Mouse (Mus musculus) liver, embryonic 14.5 days (tissue): ENCODE measurements at regions not wholly inside any gene's neighbourhood (a gene's known extent, or its start where the extent isn't known, plus 50 kb on each side); places are given as distances from the start of the nearest gene placed in this dataset.

Source experiments
- ATAC-seq: fragments of 200-750 bp; cut with Nextera tagmentation; 2 replicates; pipeline ENCODE4 v1.8.0; 2017; ENCODE audit warnings: moderate number of reproducible peaks, mild to moderate bottlenecking, moderate library complexity; ENCODE audit not compliant: insufficient read depth
- DNase-seq, 3 experiments: peaks; one replicate each; pipeline ENCODE4 v3.0.0-alpha.2; 2012 to 2013; ENCODE audit warnings: low read depth in 3 of 3, low spot score in 3 of 3
- H3K27ac ChIP-seq: fragments of 300-500 bp; sonication (generic); 2 replicates; pipeline ENCODE4 v1.5.1; 2014; ENCODE audit warnings: moderate library complexity, mild to moderate bottlenecking, control low read depth, inconsistent platforms
- H3K27me3 ChIP-seq: fragments of 300-500 bp; sonication (generic); 2 replicates; pipeline ENCODE4 v1.6.1; 2014; ENCODE audit warnings: mild to moderate bottlenecking, low read length, moderate library complexity; ENCODE audit not compliant: control insufficient read depth, insufficient read depth
- H3K36me3 ChIP-seq: fragments of 300-500 bp; sonication (generic); replicated peaks from 2 replicates; pipeline ENCODE4 v1.6.1; 2014; ENCODE audit warnings: low read depth; ENCODE audit not compliant: control insufficient read depth, insufficient read depth
- H3K4me1 ChIP-seq, 2 experiments: fragments of 200-500 bp in 1 of 2; fragments of 300-500 bp in 1 of 2; sonication (generic) in 1 of 2; replicated peaks; 2 replicates each; pipeline ENCODE4 v1.6.1; 2012 to 2014; ENCODE audit warnings: antibody characterized with exemption in 1 of 2, inconsistent platforms in 1 of 2, low read length in 1 of 2; ENCODE audit not compliant: control insufficient read depth in 2 of 2, insufficient read depth in 2 of 2
- H3K4me2 ChIP-seq: fragments of 300-500 bp; sonication (generic); 2 replicates; pipeline ENCODE4 v1.6.1; 2014; ENCODE audit warnings: low read depth, mild to moderate bottlenecking, control low read depth, moderate library complexity
- H3K4me3 ChIP-seq, 2 experiments: fragments of 200-500 bp in 1 of 2; fragments of 300-500 bp in 1 of 2; sonication (generic) in 1 of 2; 2 replicates each; pipeline ENCODE4 v1.5.1; 2012 to 2014; ENCODE audit warnings: low read depth in 2 of 2, low read length in 2 of 2, mild to moderate bottlenecking in 2 of 2, control low read depth in 1 of 2, inconsistent platforms in 1 of 2, moderate library complexity in 1 of 2; ENCODE audit not compliant: insufficient read depth in 1 of 2
- H3K9ac ChIP-seq: fragments of 300-500 bp; sonication (generic); replicated peaks from 2 replicates; pipeline ENCODE4 v1.6.1; 2014; ENCODE audit warnings: mild to moderate bottlenecking, control low read depth, moderate library complexity
- H3K9me3 ChIP-seq: fragments of 300-500 bp; sonication (generic); 2 replicates; pipeline ENCODE4 v1.6.1; 2016; ENCODE audit warnings: low read length, mixed read lengths; ENCODE audit not compliant: control insufficient read depth
- CTCF ChIP-seq: IDR thresholded peaks from 2 replicates; pipeline ENCODE4 v1.5.1; 2016; ENCODE audit warnings: antibody characterized with exemption, low read depth, control low read depth
- EP300 ChIP-seq: IDR thresholded peaks from 2 replicates; pipeline ENCODE4 v1.6.1; 2016; ENCODE audit warnings: antibody characterized with exemption, low read depth
- WGBS: fragments of 180-500 bp; shearing (Covaris S2); extraction: QIAGEN DNeasy Blood & Tissue Kit; methylation state at CpG from one replicate; pipeline ENCODE4 v1.1.7; 2014; ENCODE audit not compliant: insufficient replicate concordance; 5-methylcytosine and 5-hydroxymethylcytosine counted together

- Histone ChIP-seq H3K27ac (no peak overlapping the region), H3K4me2 (no peak overlapping the region), H3K4me1 (no peaks in the 10 kb centered on the region), H3K9ac (no peak overlapping the region), H3K4me3 (no peak overlapping the region), H3K9me3 (no peaks in the 10 kb centered on the region), H3K36me3 (no peaks in the 10 kb centered on the region), H3K27me3 (no peaks in the 10 kb centered on the region)
- WGBS = 65% methylated on average over 8 of the region's 8 CpGs
- DNase-seq = no peak
- no peak for TF ChIP-seq EP300
- no peak for TF ChIP-seq CTCF
- no peak for ATAC-seq
Measured at GRCm38 (mm10) chr17:52351293-52351692, 251.2 kb upstream of the Kcnh8 start.

- Histone ChIP-seq H3K4me2 (no peak overlapping the region), H3K36me3 (no peaks in the 10 kb centered on the region), H3K9me3 (no peaks in the 10 kb centered on the region), H3K4me1 (no peaks in the 10 kb centered on the region), H3K4me3 (no peak overlapping the region), H3K27ac (no peak overlapping the region), H3K9ac (no peak overlapping the region), H3K27me3 (no peaks in the 10 kb centered on the region)
- ATAC-seq (no peak), DNase-seq (no peak)
- TF ChIP-seq EP300 (no peak), CTCF (no peak)
Measured at GRCm38 (mm10) chr17:52350696-52351095, 251.8 kb upstream of the Kcnh8 start.

GRCm38 (mm10) chr17:52349872-52350271, 252.6 kb upstream of the Kcnh8 start:
- Histone ChIP-seq H3K27ac (no peak overlapping the region), H3K4me1 (no peaks in the 10 kb centered on the region), H3K9ac (no peak overlapping the region), H3K9me3 (no peaks in the 10 kb centered on the region), H3K4me2 (no peak overlapping the region), H3K4me3 (no peak overlapping the region), H3K36me3 (no peaks in the 10 kb centered on the region), H3K27me3 (no peaks in the 10 kb centered on the region)
- whole genome bisulfite sequencing = 47% methylated on average over 5 of the region's 5 CpGs
- DNase-seq = no peak
- TF ChIP-seq CTCF (no peak), EP300 (no peak)
- ATAC-seq = no peak

- H3K9me3 ChIP-seq = no peaks in the 10 kb centered on the region
- H3K4me3 ChIP-seq = no peak overlapping the region
- WGBS = 33% methylated on average over 8 of the region's 8 CpGs
- no peaks in the 10 kb centered on the region for H3K36me3 ChIP-seq
- no peak for TF ChIP-seq CTCF
- no peak for TF ChIP-seq EP300
- no peak overlapping the region for H3K9ac ChIP-seq
- no peak overlapping the region for H3K27ac ChIP-seq
- no peaks in the 10 kb centered on the region for H3K27me3 ChIP-seq
- DNase-seq (no peak), ATAC-seq (no peak)
- H3K4me2 ChIP-seq = no peak overlapping the region
- no peaks in the 10 kb centered on the region for H3K4me1 ChIP-seq
Measured at GRCm38 (mm10) chr17:52348481-52349083, 253.9 kb upstream of the Kcnh8 start.

GRCm38 (mm10) chr17:52320586-52320985, 281.9 kb upstream of the Kcnh8 start:
- DNase-seq (no peak), ATAC-seq (no peak)
- no peaks in the 10 kb centered on the region for H3K36me3 ChIP-seq
- no peak overlapping the region for H3K4me3 ChIP-seq
- TF ChIP-seq EP300 (no peak), CTCF (no peak)
- H3K4me2 ChIP-seq = no peak overlapping the region
- WGBS = 44% methylated on average over 1 of the region's 1 CpGs
- H3K27me3 ChIP-seq = no peaks in the 10 kb centered on the region
- no peak overlapping the region for H3K9ac ChIP-seq
- no peaks in the 10 kb centered on the region for H3K9me3 ChIP-seq
- H3K4me1 ChIP-seq = no peaks in the 10 kb centered on the region
- no peak overlapping the region for H3K27ac ChIP-seq
